Mouse (Mus musculus) megakaryocyte-erythroid progenitor cell, adult 5 weeks (primary cell): Measurements from ENCODE around the gene Urm1. TPM values are rescaled to one million over a fixed set of nuclear protein-coding genes. Genes with fewer than 3 reads are reported as not detected.

Experiments
- polyA plus RNA-seq: library from polyadenylated mRNA; stranded (reverse); fragments of >175 nt; gene quantifications from 2 replicates; pipeline ENCODE4 v1.2.3, GENCODE M21; 2012

Gene Urm1
- polyA plus RNA-seq, result 69.0 and 81.2 TPM in 2 replicates

GRCm38 (mm10) chr2:29820025-29820817 is at the start of gene Urm1:
Urm1 (plus strand) TSS chr2:29820075.

GRCm38 (mm10) chr2:29787104-29787917 is 32.6 kb upstream of the Urm1 start, which contains the start of gene Coq4:
Coq4 (plus strand) TSS chr2:29787493.

GRCm38 (mm10) chr2:29787937-29788681 is 31.8 kb upstream of the Urm1 start, which contains the start of gene Trub2:
Trub2 (minus strand) TSS chr2:29788502.

GRCm38 (mm10) chr2:29802075-29802826 is 17.6 kb upstream of the Urm1 start, which contains the start of gene Slc27a4:
Slc27a4 (plus strand) TSS chr2:29802634.

GRCm38 (mm10) chr2:29868949-29869645 is 49.2 kb downstream of the Urm1 start, which contains the start of gene Cercam:
Cercam (plus strand) TSS chr2:29869164.

GRCm38 (mm10) chr2:29889066-29889944 is 69.4 kb downstream of the Urm1 start, which contains the start of gene Odf2:
Odf2 (plus strand) TSS chr2:29889221.

Other genes with a start within 250 kb of the Urm1 start
- 39.8 and 49.0 TPM in 2 replicates for gene Rapgef1, start 200.4 kb upstream of the Urm1 start, polyA plus RNA-seq
- not detected in 2 replicates for gene Gm13420, start 68.4 kb upstream of the Urm1 start, polyA plus RNA-seq
- gene Gm13547, start 60.8 kb upstream of the Urm1 start, polyA plus RNA-seq, result not detected in 2 replicates
- 117 and 152 TPM in 2 replicates for gene Coq4, start 32.6 kb upstream of the Urm1 start, polyA plus RNA-seq
- 7.4 and 8.4 TPM in 2 replicates for gene Trub2, start 31.6 kb upstream of the Urm1 start, polyA plus RNA-seq
- gene Slc27a4, start 17.4 kb upstream of the Urm1 start, polyA plus RNA-seq, result 12.8 and 14.6 TPM in 2 replicates
- 29.6 and 30.5 TPM in 2 replicates for gene Cercam, start 49.1 kb downstream of the Urm1 start, polyA plus RNA-seq
- gene Odf2, start 69.1 kb downstream of the Urm1 start, polyA plus RNA-seq, result 26.2 and 45.0 TPM in 2 replicates
- gene Gle1, start 115.4 kb downstream of the Urm1 start, polyA plus RNA-seq, result 51.3 and 60.3 TPM in 2 replicates
- gene Sptan1, start 145.5 kb downstream of the Urm1 start, polyA plus RNA-seq, result 49.7 and 55.9 TPM in 2 replicates
- gene Wdr34, start 228.8 kb downstream of the Urm1 start, polyA plus RNA-seq, result 26.0 and 26.5 TPM in 2 replicates
- 599 and 669 TPM in 2 replicates for gene Set, start 237.3 kb downstream of the Urm1 start, polyA plus RNA-seq